Mouse (Mus musculus): ENCODE data around the gene Olfr862.

Olfr862 gene

DNA sequence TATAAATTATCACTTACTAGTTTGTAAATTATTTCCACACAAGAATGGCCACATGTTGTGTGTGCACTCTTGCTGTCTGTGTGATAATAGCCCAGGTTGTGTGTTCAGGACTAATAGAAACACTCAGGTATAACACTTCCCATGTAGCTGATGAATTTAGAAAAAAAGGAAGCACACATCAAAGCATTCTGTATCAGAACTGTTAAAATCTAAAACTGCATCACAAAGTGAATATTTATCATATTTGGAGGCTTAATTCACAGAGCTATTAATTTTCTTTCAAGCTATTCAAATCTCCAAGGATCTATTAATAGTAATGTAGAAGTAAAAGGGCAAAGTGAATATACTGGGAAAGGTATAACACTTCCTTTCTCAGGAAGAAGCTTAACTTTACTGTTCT is at the start of gene Olfr862:
Gene Olfr862, minus strand, starts transcription at position 101 of the 400 bp plus-strand sequence.
- no peak for DNase-seq (ENCODE audit: low spot score)

DNA sequence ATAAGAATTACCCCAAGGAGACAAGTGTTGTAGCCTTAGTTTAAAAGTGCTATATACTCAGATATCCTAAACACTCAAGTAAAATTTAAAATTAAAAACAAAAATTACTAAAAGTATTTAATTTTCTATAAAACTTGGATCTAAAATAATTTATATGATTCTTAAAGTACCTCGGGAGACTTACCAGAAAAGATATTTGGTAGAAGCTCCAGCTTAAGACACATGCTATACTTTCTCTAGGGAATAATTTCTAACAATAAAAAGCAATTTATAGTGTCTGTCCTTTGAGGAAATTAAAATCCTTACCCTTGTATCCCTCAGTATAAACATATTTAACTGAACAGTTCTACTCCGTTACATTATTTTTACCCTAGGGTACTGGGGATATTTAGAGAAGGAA is 28.8 kb upstream of the Olfr862 start, which contains the start of gene Olfr77:
Gene Olfr77, plus strand, starts transcription at position 301 of the 400 bp plus-strand sequence.
- DNase-seq (ENCODE audit: low spot score): no peak

DNA sequence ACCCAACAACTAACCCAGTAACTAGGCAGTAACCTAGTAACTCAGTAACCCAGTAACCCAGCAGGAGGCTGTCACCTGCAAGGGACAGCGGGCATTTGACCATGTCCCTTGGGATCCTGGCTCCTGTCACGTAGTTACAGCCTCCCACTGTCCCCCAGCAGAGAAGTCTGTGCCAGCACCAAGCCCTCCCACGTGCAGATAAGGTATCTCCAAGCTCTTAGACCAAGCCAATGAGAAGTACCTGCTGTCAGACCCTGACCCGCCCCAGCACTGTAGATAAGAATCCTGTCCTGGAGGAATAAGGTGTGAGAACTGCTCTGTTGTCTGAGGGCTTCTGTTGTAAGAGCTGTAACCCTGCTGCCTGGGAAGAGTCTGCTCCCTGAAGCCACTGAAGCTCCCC is 23.4 kb upstream of the Olfr862 start:
- DNase-seq (ENCODE audit: low spot score): no peak

DNA sequence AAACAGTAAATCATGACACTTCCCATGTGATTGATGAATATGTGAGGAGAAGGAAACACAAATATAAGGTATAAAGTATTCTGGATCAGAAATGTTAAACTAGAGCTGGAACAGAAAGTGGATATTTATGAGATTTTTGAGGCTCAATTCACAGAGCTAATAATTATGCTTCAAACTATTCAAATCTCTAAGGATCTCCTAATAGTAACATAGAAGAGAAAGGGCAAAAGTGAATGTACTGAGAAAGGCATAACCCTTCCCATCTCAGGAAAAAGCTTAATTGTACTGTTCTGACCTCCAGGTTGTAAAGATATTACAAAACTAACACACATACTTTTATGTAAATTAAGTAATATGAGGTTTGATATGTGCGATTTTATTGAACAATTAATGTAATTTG is 38.2 kb downstream of the Olfr862 start, which contains the start of gene Olfr860:
Gene Olfr860, minus strand, starts transcription at position 101 of the 400 bp plus-strand sequence.
- DNase-seq (ENCODE audit: low spot score): no peak
